Mouse (Mus musculus) adrenal gland, adult 18-20 months (tissue): ENCODE measurements around the gene Retreg1. TPM values are rescaled to one million over a fixed set of nuclear protein-coding genes. Genes with fewer than 3 reads are reported as not detected.
"Not testable (repeated sequence)": the region's sequence is repeated elsewhere in the genome, so short reads cannot be mapped to it uniquely, and the experiment has no call there.

Experiments used
- DNase-seq, 2 experiments: peaks; one replicate each; pipeline ENCODE4 v3.0.0; 2021 to 2022; ENCODE audit warnings: low spot score in 2 of 2
- total RNA-seq, 2 experiments: library from RNA; stranded (reverse); gene quantifications; 1 replicate in 1 of 2; 2 replicates in 1 of 2; pipeline ENCODE4 v1.2.3; 2021

Retreg1 gene
- total RNA-seq, 2 experiments from 2014 or later = 20.9 to 47.3 TPM

GRCm38 (mm10) chr15:25942415-25942814 is 99.4 kb downstream of the Retreg1 start:
- no peak for DNase-seq

GRCm38 (mm10) chr15:25943386-25944137 is 100.6 kb downstream of the Retreg1 start:
- DNase-seq = no peak

GRCm38 (mm10) chr15:25945224-25945623 is 102.2 kb downstream of the Retreg1 start:
- DNase-seq = no peak

GRCm38 (mm10) chr15:25946482-25946881 is 103.5 kb downstream of the Retreg1 start:
- DNase-seq = no peak

- no peak for DNase-seq
Observed at GRCm38 (mm10) chr15:25947383-25947782, 104.4 kb downstream of the Retreg1 start.

GRCm38 (mm10) chr15:25948257-25949223 is 105.6 kb downstream of the Retreg1 start:
- no peak for DNase-seq

GRCm38 (mm10) chr15:25949696-25950095 is 106.7 kb downstream of the Retreg1 start:
- DNase-seq = no peak

GRCm38 (mm10) chr15:25950584-25950983 is 107.6 kb downstream of the Retreg1 start:
- DNase-seq = no peak

- no peak for DNase-seq
Observed at GRCm38 (mm10) chr15:25951037-25951436, 108.1 kb downstream of the Retreg1 start.

GRCm38 (mm10) chr15:25956001-25956400 is 113.0 kb downstream of the Retreg1 start:
- DNase-seq = no peak

GRCm38 (mm10) chr15:25956422-25957117 is 113.6 kb downstream of the Retreg1 start:
- no peak for DNase-seq

GRCm38 (mm10) chr15:25957651-25958050 is 114.7 kb downstream of the Retreg1 start:
- DNase-seq = no peak

- DNase-seq = no peak
Observed at GRCm38 (mm10) chr15:25959375-25959774, 116.4 kb downstream of the Retreg1 start.

GRCm38 (mm10) chr15:25960231-25960630 is 117.3 kb downstream of the Retreg1 start:
- DNase-seq = no peak

GRCm38 (mm10) chr15:25966220-25966774 is 123.3 kb downstream of the Retreg1 start:
- DNase-seq = no peak

- DNase-seq = no peak
Observed at GRCm38 (mm10) chr15:25971596-25971995, 128.6 kb downstream of the Retreg1 start.

GRCm38 (mm10) chr15:25972758-25973157 is 129.8 kb downstream of the Retreg1 start:
- DNase-seq = no peak

- DNase-seq = no peak
Observed at GRCm38 (mm10) chr15:25974352-25974751, 131.4 kb downstream of the Retreg1 start.

- DNase-seq = no peak
Observed at GRCm38 (mm10) chr15:25975810-25976209, 132.8 kb downstream of the Retreg1 start.

- not testable (repeated sequence) for DNase-seq
Observed at GRCm38 (mm10) chr15:25983614-25984013, 140.6 kb downstream of the Retreg1 start.
